Mouse (Mus musculus): Measurements from ENCODE around the gene Uhrf1bp1. TPM values are rescaled to one million over a fixed set of nuclear protein-coding genes. Genes with fewer than 3 reads are reported as not detected.

Uhrf1bp1 gene
- polyA plus RNA-seq (2012; rRNA removed), result 18.2 and 18.5 TPM in 2 replicates

- Histone ChIP-seq H3K4me3 (replicated peaks; ENCODE audit: insufficient read depth, low read depth, low read length) (peak within 1 kb of the TSS; percentile 93), H3K27me3 (ENCODE audit: control insufficient read depth, insufficient read depth, low read length) (no peaks in the 10 kb centered on the region), H3K4me1 (ENCODE audit: control insufficient read depth, insufficient read depth, low read length) (peaks cover 13% of the 10 kb centered on the region), H3K27ac (ENCODE audit: insufficient read depth, low read length) (peak within 1 kb of the TSS; percentile 89)
- TF ChIP-seq POLR2A (IDR thresholded peaks at IDR 0.05; ENCODE audit: borderline replicate concordance, insufficient read depth, low read length) (peak; percentile 48; the same call in 1 of the 2 replicates), CTCF (IDR thresholded peaks at IDR 0.05; ENCODE audit: borderline replicate concordance, insufficient read depth, low read depth, low read length) (no peak)
- WGBS, result 2% methylated on average over 53 of the region's 54 CpGs
- peak; percentile 80 to 83 for DNase-seq
Measured at GRCm38 (mm10) chr17:27856265-27856797, at the start of gene Uhrf1bp1. Uhrf1bp1 (plus strand) TSS chr17:27856441.

DNA sequence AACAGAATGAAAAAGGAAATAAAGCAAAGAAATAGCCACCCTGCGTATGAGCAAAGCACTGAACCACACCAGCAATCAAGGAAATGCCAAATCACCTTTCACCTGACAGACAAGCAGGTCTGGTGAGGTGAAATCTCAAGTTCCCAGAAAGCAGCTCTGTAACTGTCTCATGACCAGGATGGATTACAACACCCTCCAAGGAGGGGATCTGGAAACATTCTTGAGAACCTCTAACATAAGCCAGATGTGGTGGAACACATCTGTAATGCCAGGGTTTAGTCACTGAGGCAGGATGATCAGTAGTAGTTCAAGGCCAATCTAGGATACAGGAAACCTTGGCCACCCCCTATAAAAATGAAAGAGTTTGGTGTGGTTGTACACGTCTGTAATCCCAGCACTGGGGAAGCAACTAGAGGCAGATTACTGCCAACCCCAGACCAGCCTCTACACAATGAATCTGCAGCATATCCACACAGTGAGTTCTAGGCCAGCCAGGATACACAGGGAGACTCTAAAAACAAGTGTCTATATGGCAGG lies 48.6 kb upstream of the Uhrf1bp1 start:
- 88% methylated on average over 2 of the region's 2 CpGs for WGBS
- Histone ChIP-seq H3K27me3 (ENCODE audit: control insufficient read depth, insufficient read depth, low read length) (no peaks in the 10 kb centered on the region), H3K27ac (ENCODE audit: insufficient read depth, low read length) (no peak overlapping the region), H3K4me1 (ENCODE audit: control insufficient read depth, insufficient read depth, low read length) (peaks cover 25% of the 10 kb centered on the region), H3K4me3 (replicated peaks; ENCODE audit: insufficient read depth, low read depth, low read length) (no peak overlapping the region)
- TF ChIP-seq CTCF (IDR thresholded peaks at IDR 0.05; ENCODE audit: borderline replicate concordance, insufficient read depth, low read depth, low read length) (no peak), POLR2A (IDR thresholded peaks at IDR 0.05; ENCODE audit: borderline replicate concordance, insufficient read depth, low read length) (no peak)
- no peak for DNase-seq

DNA sequence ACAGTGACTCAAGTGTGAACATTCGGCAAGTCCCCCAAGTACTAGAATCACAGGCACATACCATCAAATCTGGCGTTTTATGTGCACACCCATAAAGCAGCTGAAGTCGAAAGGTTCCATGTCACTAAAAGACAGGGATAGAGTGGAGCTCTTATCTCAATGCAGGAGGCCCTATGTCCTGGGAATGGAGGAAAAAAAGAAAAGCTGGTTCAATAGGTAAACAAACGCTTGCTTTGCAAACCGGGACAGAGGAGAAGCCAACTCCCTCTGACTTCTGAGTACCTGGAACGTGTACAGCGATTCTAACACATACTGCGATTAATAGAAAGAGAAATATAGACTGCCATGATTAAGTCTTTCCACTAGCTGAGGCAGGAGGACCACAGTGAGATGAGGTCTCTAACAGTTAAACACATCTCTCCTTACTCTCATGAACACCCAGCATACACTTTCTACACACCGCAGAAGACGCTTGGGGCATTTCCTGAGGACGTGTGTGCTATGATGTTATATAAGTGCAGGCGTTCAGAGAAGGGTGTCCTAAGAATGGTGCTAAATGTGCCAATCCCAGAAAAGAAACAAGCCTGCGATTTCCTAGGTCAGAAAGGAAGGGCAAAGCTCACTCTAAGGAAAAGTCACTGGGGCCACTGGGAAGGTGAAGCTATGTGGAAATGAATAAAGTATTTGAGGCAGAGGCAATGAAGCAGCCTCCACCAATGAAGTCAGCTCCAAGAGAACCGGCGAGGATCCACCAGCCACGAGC lies 45.5 kb upstream of the Uhrf1bp1 start:
- TF ChIP-seq CTCF (IDR thresholded peaks at IDR 0.05; ENCODE audit: borderline replicate concordance, insufficient read depth, low read depth, low read length) (no peak), POLR2A (IDR thresholded peaks at IDR 0.05; ENCODE audit: borderline replicate concordance, insufficient read depth, low read length) (no peak)
- 82% methylated on average over 16 of the region's 16 CpGs for WGBS
- peaks cover 11% of the 10 kb centered on the region for H3K4me1 ChIP-seq (ENCODE audit: control insufficient read depth, insufficient read depth, low read length)
- H3K4me3 ChIP-seq (replicated peaks; ENCODE audit: insufficient read depth, low read depth, low read length), result no peak overlapping the region
- H3K27me3 ChIP-seq (ENCODE audit: control insufficient read depth, insufficient read depth, low read length), result no peaks in the 10 kb centered on the region
- H3K27ac ChIP-seq (ENCODE audit: insufficient read depth, low read length), result no peak overlapping the region
- no peak for DNase-seq

DNA sequence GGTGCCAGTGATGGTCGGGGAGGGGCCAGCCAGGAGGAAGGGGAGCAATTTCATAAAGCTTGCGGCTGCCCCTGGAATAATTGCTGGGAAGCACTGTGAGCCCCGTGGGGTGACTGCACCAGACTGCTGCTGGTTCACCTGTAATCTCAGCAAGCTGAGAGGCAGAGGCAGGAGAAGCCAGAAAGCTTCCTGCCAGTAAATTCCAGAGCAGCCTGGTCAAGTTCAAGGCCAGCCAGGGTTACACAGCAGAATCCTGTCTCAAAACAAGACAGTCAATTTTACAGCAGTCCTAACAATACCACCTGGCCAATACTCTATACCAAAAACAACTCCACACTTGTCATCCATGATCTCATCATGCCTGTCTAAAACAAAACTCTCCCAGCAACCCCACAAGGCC lies 44.3 kb upstream of the Uhrf1bp1 start:
- TF ChIP-seq POLR2A (IDR thresholded peaks at IDR 0.05; ENCODE audit: borderline replicate concordance, insufficient read depth, low read length) (no peak), CTCF (IDR thresholded peaks at IDR 0.05; ENCODE audit: borderline replicate concordance, insufficient read depth, low read depth, low read length) (no peak)
- no peaks in the 10 kb centered on the region for H3K27me3 ChIP-seq (ENCODE audit: control insufficient read depth, insufficient read depth, low read length)
- no peak overlapping the region for H3K4me3 ChIP-seq (replicated peaks; ENCODE audit: insufficient read depth, low read depth, low read length)
- 39% methylated on average over 3 of the region's 3 CpGs for WGBS
- H3K27ac ChIP-seq (ENCODE audit: insufficient read depth, low read length), result no peak overlapping the region
- DNase-seq, result no peak
- peaks cover 11% of the 10 kb centered on the region for H3K4me1 ChIP-seq (ENCODE audit: control insufficient read depth, insufficient read depth, low read length)

DNA sequence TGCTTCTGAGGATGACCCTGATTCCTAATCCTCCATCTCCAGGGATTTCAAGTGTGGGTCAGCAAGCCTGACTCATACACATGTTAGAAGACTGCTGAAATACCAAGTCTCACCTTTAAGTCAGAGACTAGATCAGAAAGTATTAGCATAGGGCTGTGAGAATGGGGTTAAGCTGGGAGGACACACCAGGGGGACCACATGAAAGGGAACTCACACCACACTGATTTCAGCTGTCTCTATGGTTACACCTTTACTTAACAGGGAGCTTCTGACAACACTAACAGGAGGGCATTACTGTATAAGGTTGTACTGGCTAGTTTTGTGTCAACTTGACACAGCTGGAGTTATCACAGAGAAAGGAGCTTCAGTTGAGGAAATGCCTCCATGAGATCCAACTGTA lies 41.6 kb upstream of the Uhrf1bp1 start:
- no peak for TF ChIP-seq CTCF (IDR thresholded peaks at IDR 0.05; ENCODE audit: borderline replicate concordance, insufficient read depth, low read depth, low read length)
- TF ChIP-seq POLR2A (IDR thresholded peaks at IDR 0.05; ENCODE audit: borderline replicate concordance, insufficient read depth, low read length), result no peak
- Histone ChIP-seq H3K4me1 (ENCODE audit: control insufficient read depth, insufficient read depth, low read length) (peaks cover 11% of the 10 kb centered on the region), H3K27ac (ENCODE audit: insufficient read depth, low read length) (no peak overlapping the region), H3K4me3 (replicated peaks; ENCODE audit: insufficient read depth, low read depth, low read length) (no peak overlapping the region), H3K27me3 (ENCODE audit: control insufficient read depth, insufficient read depth, low read length) (no peaks in the 10 kb centered on the region)
- DNase-seq, result no peak

DNA sequence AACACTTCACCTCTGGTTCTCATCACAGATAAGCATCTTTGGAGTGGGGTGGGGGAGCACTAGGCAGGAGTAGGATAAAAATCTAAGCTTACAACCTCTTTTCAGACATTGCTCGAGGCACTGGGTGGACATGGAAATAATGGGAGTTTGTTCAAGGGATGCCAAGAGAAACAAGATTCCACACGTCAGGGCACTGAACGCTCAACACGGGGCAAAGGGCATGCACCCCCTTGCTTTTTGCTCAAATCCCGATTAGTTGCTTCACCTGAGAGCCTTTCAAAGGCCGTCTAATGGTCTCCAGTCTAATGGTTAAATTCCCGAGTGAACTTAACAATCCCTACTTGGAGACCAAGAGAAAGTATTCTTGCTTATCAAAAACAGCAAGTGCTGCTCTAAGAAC lies 37.2 kb upstream of the Uhrf1bp1 start:
- H3K27ac ChIP-seq (ENCODE audit: insufficient read depth, low read length), result no peak overlapping the region

GRCm38 (mm10) chr17:27819521-27819970 lies 36.7 kb upstream of the Uhrf1bp1 start:
- no peak for TF ChIP-seq CTCF (IDR thresholded peaks at IDR 0.05; ENCODE audit: borderline replicate concordance, insufficient read depth, low read depth, low read length)
- no peak for TF ChIP-seq POLR2A (IDR thresholded peaks at IDR 0.05; ENCODE audit: borderline replicate concordance, insufficient read depth, low read length)
- H3K27ac ChIP-seq (ENCODE audit: insufficient read depth, low read length), result peak overlapping the region; percentile 42
- DNase-seq, result peak; percentile 30 to 33
- H3K4me1 ChIP-seq (ENCODE audit: control insufficient read depth, insufficient read depth, low read length), result peaks cover 3% of the 10 kb centered on the region; the same call in 1 of the 2 replicates
- no peaks in the 10 kb centered on the region for H3K27me3 ChIP-seq (ENCODE audit: control insufficient read depth, insufficient read depth, low read length)
- H3K4me3 ChIP-seq (replicated peaks; ENCODE audit: insufficient read depth, low read depth, low read length), result peak overlapping the region; percentile 71
- under 1% methylated on average over 20 of the region's 20 CpGs for WGBS

More for the DNA sequence above, 37.2 kb upstream of the Uhrf1bp1 start:
- peaks cover 3% of the 10 kb centered on the region; the same call in 1 of the 2 replicates for H3K4me1 ChIP-seq (ENCODE audit: control insufficient read depth, insufficient read depth, low read length)
- 17% methylated on average over 7 of the region's 7 CpGs for WGBS
- H3K27me3 ChIP-seq (ENCODE audit: control insufficient read depth, insufficient read depth, low read length), result no peaks in the 10 kb centered on the region
- peak overlapping the region; percentile 71 for H3K4me3 ChIP-seq (replicated peaks; ENCODE audit: insufficient read depth, low read depth, low read length)
- no peak for DNase-seq
- TF ChIP-seq POLR2A (IDR thresholded peaks at IDR 0.05; ENCODE audit: borderline replicate concordance, insufficient read depth, low read length) (no peak), CTCF (IDR thresholded peaks at IDR 0.05; ENCODE audit: borderline replicate concordance, insufficient read depth, low read depth, low read length) (no peak)
